Comparison of ENCODE assay signal across 23 mouse cellular contexts in the genomic region with DNA sequence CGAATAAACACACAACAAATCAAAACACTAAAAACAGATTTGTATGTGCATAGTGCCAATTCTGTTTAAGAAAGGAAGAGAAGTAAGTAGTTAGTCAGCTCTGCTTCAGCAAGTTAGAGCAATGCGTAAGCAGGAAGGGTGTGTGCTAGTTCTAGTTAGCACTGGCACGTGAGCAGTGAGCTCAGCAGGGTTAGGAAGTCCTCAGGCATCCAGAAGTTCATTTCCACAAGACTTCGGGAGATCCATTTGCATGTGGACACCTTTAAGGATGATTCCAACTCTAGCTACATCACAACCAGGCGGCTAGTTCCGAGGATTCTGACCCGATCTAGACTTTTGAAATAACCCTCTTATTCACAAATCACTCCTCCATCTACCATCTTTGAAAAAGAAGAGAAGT. TPM values are rescaled to one million over a fixed set of nuclear protein-coding genes. Genes with fewer than 3 reads are reported as not detected.
DNase-seq lines count a peak whose midpoint lies in the region; TF ChIP-seq lines count a peak whose summit lies in the region.
"Had no signal": no experiment of that assay in that cellular context is flagged by ENCODE, and none has a peak within 500 bp of the region (broad histone marks: within the 10 kb centered on the region; RNA-seq: fewer than 3 reads in every experiment).

A gene (plus strand): TSS at position 244 of the 400 bp plus-strand sequence.

- no peak within 1 kb of the TSS for H3K4me3 ChIP-seq in ES-E14 (ENCODE audit: insufficient read depth in 1 of 2, low read depth in 1 of 2, low read length in 2 of 2, poor library complexity in 1 of 2, severe bottlenecking in 1 of 2)
- H3K4me3 ChIP-seq: gastrocnemius, adult 2 months; heart, adult 2 months; hindbrain, embryonic 15.5 days; limb, embryonic 10.5 days; megakaryocyte, embryonic 14.5 days had no signal

- intact Hi-C loops in left cerebral cortex, postnatal 4 days (cut with DNase I) = no loop called here
- intact Hi-C loops in gastrocnemius, postnatal 36 days (cut with DNase I) = no loop called here

- no peak within 1 kb of the TSS for H3K9ac ChIP-seq in ES-E14 (ENCODE audit: insufficient read depth, low read depth, low read length, poor library complexity, severe bottlenecking)
- H3K9ac ChIP-seq: hindbrain, embryonic 15.5 days had no signal

- no peak for DNase-seq in left cerebral cortex, adult 18-20 months (ENCODE audit: low spot score in 2 of 2)
- DNase-seq in left cerebral cortex, adult 11 months (ENCODE audit: low spot score) = no peak
- DNase-seq in ES-E14 (ENCODE audit: low read depth, low spot score) = peak; percentile 42
- DNase-seq in layer of hippocampus, postnatal 10 days (ENCODE audit: low spot score in 2 of 2) = no peak
- no peak for DNase-seq in left cerebral cortex, postnatal 4 days
- no peak for DNase-seq in gastrocnemius, postnatal 36 days
- DNase-seq in cerebellum, adult 9-11 months = no peak
- DNase-seq: adrenal gland, postnatal 25 days; cerebellum, adult 11 months; cerebellum, postnatal 25 days; embryo, embryonic 11 days; gastrocnemius, adult 2 months; heart, adult 2 months; heart, postnatal 4 days; lung, adult 18-20 months; lung, postnatal 14 days; right cerebral cortex, adult 18-20 months; thymus, postnatal 14 days had no signal

- H3K36me3 ChIP-seq in ES-E14 (ENCODE audit: control insufficient read depth, insufficient read depth, low read length, poor library complexity, severe bottlenecking) = no peaks in the 10 kb centered on the region
- H3K36me3 ChIP-seq: hindbrain, embryonic 15.5 days; limb, embryonic 10.5 days had no signal

- no peak within 1 kb of the TSS for H3K27ac ChIP-seq in ES-E14 (ENCODE audit: insufficient read depth, low read depth, low read length, poor library complexity, severe bottlenecking)
- H3K27ac ChIP-seq: gastrocnemius, adult 2 months; heart, adult 2 months; hindbrain, embryonic 15.5 days; limb, embryonic 10.5 days had no signal

- peaks cover 4 to 7% of the 10 kb centered on the region in 2 experiments; a peak in 2 of 4 replicates for H3K4me1 ChIP-seq in ES-E14 (ENCODE audit: control insufficient read depth in 2 of 2, insufficient read depth in 2 of 2, low read length in 2 of 2, poor library complexity in 1 of 2)
- H3K4me1 ChIP-seq: hindbrain, embryonic 15.5 days had no signal

- H3K9me3 ChIP-seq in ES-E14 (ENCODE audit: control insufficient read depth, insufficient read depth, low read depth, low read length) = no peaks in the 10 kb centered on the region
- H3K9me3 ChIP-seq: G1E; hindbrain, embryonic 15.5 days; limb, embryonic 10.5 days; megakaryocyte, embryonic 14.5 days had no signal

- in situ Hi-C loops in ES-E14 (cut with MboI; ENCODE audit: low sequenced_read_pairs in 2 of 2, unreplicated experiment in 2 of 2) = no loop called here

TF ChIP-seq in ES-E14, 5 proteins besides CTCF, POLR2A, EP300 and RAD21:
- TF ChIP-seq ZNF384 (IDR thresholded peaks at IDR 0.05; ENCODE audit: low read depth, low read length) (no peak), CHD2 (IDR thresholded peaks at IDR 0.05; ENCODE audit: low read depth, low read length) (no peak), MAFK (IDR thresholded peaks at IDR 0.05; ENCODE audit: insufficient read depth, low read depth, low read length) (no peak), HCFC1 (IDR thresholded peaks at IDR 0.05; ENCODE audit: borderline replicate concordance, insufficient read depth, low read length) (no peak), ZC3H11A (IDR thresholded peaks at IDR 0.05; ENCODE audit: borderline replicate concordance, low read depth, low read length) (no peak)

RNA-seq across cellular contexts. Expression of the gene that starts here (rescaled TPM):
- total RNA-seq in left cerebral cortex, adult 18-20 months (2021) = 10 to 100 TPM; 20.4 to 21.4 TPM
- total RNA-seq in ES-E14 (2012; rRNA removed) = 0.09 and 0.16 TPM in 2 replicates
- 10 to 100 TPM; 31.8 to 34.7 TPM for total RNA-seq in layer of hippocampus, postnatal 10 days (2021)
- total RNA-seq in left cerebral cortex, postnatal 4 days (2021) = 10 to 100 TPM; 19.2 to 23.4 TPM
- total RNA-seq in gastrocnemius, postnatal 36 days (2021) = not detected
- total RNA-seq: adrenal gland, postnatal 25 days; gastrocnemius, adult 2 months; heart, adult 2 months; heart, postnatal 4 days; liver, adult 2 months had no signal

Comparison
In these comparisons a context has a peak if more than half of its experiments do, and no peak if none do; other contexts are left out.
1. RNA of the gene that starts here (total RNA-seq): 31.8 to 34.7 TPM in layer of hippocampus, postnatal 10 days, 19.2 to 23.4 TPM in left cerebral cortex, postnatal 4 days and 20.4 to 21.4 TPM in left cerebral cortex, adult 18-20 months; 0.09 to 0.16 TPM in ES-E14 and not detected in gastrocnemius, postnatal 36 days; every median in the first group is over 10 times any median in the second.
2. Peak in DNase-seq in ES-E14; RNA of the gene not detected or under 1 TPM.